Mouse (Mus musculus): ENCODE measurements around the gene Il11.
A peak's percentile ranks its signal among the peaks of the same experiment; 100 is the strongest.

Il11 gene

GRCm38 (mm10) chr7:4742482-4742819 lies 40.2 kb downstream of the Il11 start:
- DNase-seq (ENCODE audit: low spot score): no peak

DNA sequence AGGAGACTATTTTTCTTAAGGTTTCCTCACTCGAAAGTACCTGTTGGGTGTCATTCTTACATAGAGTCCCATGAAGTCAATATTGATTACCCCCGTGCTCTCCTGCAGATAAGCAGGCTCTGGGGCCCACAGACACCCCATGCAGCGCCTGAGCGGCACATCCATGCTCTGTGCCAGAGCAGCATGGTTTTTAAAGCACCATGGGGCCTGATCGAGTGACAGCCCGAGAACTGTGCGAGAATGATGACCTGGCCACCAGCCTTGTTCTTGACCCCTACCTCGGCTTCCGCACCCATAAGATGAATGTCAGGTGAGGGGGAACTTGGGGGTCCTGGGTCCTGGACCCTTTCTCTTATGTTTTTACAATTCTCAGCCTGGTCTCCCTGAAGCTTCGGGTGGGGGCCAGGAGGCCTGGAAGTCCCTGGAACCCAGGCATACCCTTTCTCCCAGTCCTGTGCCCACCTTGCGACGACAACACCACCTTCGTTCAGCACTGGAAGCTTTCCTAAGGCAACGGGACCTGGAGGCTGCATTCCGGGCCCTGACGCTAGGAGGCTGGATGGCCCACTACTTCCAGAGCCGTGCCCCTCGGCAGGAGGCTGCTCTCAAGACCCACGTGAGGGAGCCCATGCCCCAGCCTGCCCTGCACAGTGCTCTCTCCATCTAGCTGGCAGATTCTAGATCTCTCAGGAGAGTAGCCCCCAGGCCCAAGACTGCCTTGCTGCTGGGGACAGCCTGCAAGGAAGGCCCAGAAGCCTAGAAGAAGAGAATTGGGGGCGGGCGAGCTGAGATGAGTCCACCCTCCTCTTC lies 40.8 kb downstream of the Il11 start:
- DNase-seq (ENCODE audit: low spot score): no peak

- peak; percentile 72 for DNase-seq (ENCODE audit: low spot score)
Observed at GRCm38 (mm10) chr7:4741151-4741550, 41.5 kb downstream of the Il11 start.

- peak; percentile 50 for DNase-seq (ENCODE audit: low spot score)
Observed at GRCm38 (mm10) chr7:4740309-4740727, 42.3 kb downstream of the Il11 start.

GRCm38 (mm10) chr7:4739544-4740275 lies 42.9 kb downstream of the Il11 start, which contains the start of gene Kmt5c:
Gene Kmt5c, plus strand, starts transcription at chr7:4740115.
- DNase-seq (ENCODE audit: low spot score): peak; percentile 100

- DNase-seq (ENCODE audit: low spot score): no peak
Observed at GRCm38 (mm10) chr7:4739041-4739543, 43.6 kb downstream of the Il11 start.

DNA sequence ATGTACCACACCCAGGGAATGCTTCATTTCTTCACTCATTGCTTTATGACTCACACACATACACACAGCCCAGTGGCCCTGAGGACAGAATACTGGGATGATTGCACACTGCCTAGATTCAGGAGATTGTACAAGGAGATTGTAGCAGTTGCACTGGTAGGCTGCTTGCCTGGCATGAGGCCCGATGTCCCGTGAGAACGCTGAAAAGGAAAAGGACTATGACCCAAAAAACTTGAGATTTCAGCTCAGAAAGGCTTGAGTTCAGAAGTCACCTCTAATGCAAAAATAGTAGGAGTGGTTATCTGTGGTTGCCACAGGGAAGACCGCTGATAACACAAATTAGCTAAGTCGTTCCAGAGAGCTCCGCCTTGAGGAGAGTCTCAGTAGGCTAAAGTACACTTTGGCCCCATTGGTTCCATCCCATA lies 49.7 kb downstream of the Il11 start:
- DNase-seq (ENCODE audit: low spot score): no peak

DNA sequence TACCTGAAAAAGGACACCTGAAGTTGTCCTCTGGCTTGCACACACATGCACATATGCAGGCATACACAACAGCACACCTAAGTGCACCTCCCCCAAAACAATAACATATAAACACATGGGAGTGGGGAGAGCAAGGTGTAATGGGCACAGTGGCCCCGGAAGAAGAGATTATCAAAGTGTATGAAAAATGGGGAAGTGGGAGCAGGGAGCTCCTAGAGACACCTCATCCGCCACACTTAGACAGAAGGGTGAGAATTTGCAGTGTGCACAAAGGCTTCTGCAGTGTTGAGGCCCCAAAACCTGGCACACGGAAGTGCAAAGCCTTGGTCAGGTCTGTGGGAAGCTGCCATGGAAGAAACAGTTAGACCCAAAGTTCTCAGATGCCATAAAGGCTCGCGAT lies 51.6 kb downstream of the Il11 start:
- DNase-seq (ENCODE audit: low spot score): no peak

GRCm38 (mm10) chr7:4725169-4725568 lies 57.5 kb downstream of the Il11 start, which contains the start of gene Tmem150b:
Gene Tmem150b, minus strand, starts transcription at chr7:4725249.
- no peak for DNase-seq (ENCODE audit: low spot score)

DNA sequence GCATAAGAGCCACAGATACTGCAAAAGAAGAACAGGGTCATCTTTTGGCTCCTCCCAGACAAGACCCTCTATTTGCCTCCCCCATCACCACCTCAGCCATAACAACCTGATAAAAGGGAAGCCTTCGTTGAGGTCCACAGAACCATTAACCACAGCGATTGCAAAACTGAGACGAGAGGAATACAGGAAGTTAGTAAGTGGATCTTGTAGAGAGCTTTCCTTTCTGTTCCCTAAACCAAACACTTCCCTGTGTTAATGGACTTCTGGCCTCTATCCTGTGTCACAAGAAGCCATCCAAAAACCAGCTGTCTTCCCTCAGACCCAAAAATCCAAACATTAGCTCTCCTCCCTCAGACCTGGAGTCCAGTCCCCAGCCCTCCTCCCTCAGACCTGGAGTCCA lies 58.3 kb downstream of the Il11 start:
- DNase-seq (ENCODE audit: low spot score): no peak

- peak; percentile 56 for DNase-seq (ENCODE audit: low spot score)
Observed at GRCm38 (mm10) chr7:4723508-4723907, 59.2 kb downstream of the Il11 start.
